Mouse (Mus musculus) left cerebral cortex, adult 2 months (tissue): ENCODE measurements around the gene Ly86. TPM values are rescaled to one million over a fixed set of nuclear protein-coding genes. Genes with fewer than 3 reads are reported as not detected.

Experiments used
- DNase-seq, 2 experiments: peaks; one replicate each; pipeline ENCODE4 v3.0.0; 2021 to 2022; ENCODE audit warnings: low spot score in 2 of 2, mixed read lengths in 1 of 2; ENCODE audit errors: extremely low spot score in 1 of 2
- H3K27ac ChIP-seq: fragments of 200-600 bp; 2 replicates; pipeline ENCODE4 v1.8.1; 2022
- H3K4me3 ChIP-seq: fragments of 200-600 bp; 2 replicates; pipeline ENCODE4 v1.8.1; 2022
- CTCF ChIP-seq: fragments of 200-600 bp; IDR thresholded peaks from 2 replicates; pipeline ENCODE4 v1.8.1; 2022; ENCODE audit warnings: antibody characterized with exemption, mild to moderate bottlenecking, moderate library complexity
- intact Hi-C: fragments of 180-260 bp; cut with DNase I; formaldehyde crosslinking; loops from one replicate; pipeline ENCODE4 v1.15.1; 2025
- total RNA-seq, 2 experiments: library from RNA; stranded (reverse); gene quantifications; 2 replicates each; pipeline ENCODE4 v1.2.3; 2021

The Ly86 gene
- total RNA-seq, 2 experiments from 2014 or later: 8.5 to 8.7 TPM

DNA sequence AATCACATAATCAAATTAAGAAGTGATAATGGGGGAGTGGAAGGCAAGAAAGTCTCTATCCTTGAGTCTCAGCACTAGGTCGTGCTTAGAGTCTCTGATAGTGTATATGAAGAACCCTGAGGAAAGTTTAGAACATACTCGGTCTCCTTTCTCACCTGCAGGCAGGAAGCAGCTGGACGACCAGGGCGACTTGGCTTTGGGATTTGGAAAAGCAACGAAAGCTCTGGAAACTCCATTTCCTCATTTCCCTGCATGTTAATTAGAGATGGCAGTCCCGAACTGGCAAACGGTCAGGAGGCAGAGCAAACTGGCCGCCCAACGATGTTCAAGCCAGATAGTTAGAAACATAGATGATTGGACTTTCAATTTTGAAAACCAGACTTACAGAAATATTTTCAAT, 89.8 kb downstream of the Ly86 start:
- Histone ChIP-seq H3K4me3 (peak overlapping the region; percentile 28; the same call in 1 of the 2 replicates), H3K27ac (no peak overlapping the region)
- no peak for TF ChIP-seq CTCF
- intact Hi-C loops: loop anchor here (1.0 to 2.0 kb wide), 2 partner anchors 18 to 534 kb away; no protein-coding TSS in a partner anchor
- no peak for DNase-seq

DNA sequence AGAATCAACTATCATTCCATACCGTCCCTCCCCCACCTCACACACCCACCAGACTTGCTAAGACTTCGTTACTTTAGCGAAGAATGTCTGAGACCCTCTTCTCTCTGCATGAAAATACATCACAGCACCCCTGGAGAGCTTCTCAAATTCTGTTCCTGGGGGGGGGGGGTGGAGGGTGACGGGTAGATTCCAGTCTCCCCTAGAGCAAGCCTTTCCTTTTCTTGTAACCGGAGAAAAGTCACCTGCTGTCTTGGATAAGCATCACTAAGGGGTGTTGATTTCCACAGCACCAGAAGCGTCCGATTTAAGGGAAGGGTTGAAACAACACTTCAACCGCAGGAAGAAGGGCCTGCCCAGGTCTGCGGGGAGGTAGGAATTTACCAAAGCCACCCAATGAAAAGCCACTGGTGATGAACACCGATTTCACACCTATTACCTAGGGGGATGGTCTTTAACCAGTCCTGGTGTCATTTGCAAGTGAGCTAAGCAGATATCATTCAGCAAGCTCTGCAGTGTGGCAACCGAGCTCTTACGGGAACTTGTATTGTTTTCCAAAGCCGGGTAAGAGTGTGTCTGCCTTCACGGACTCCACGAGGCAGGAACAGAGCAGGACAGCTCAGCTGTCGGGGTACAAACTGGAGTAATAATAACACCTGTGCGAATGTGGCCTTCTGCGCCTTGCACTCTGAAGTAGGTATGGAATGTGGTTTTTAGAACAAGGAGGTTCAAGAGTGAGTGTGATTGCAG, 91.4 kb downstream of the Ly86 start:
- intact Hi-C loops: no loop called here
- no peak for TF ChIP-seq CTCF
- no peak for DNase-seq
- H3K4me3 ChIP-seq: no peak overlapping the region
- no peak overlapping the region for H3K27ac ChIP-seq

DNA sequence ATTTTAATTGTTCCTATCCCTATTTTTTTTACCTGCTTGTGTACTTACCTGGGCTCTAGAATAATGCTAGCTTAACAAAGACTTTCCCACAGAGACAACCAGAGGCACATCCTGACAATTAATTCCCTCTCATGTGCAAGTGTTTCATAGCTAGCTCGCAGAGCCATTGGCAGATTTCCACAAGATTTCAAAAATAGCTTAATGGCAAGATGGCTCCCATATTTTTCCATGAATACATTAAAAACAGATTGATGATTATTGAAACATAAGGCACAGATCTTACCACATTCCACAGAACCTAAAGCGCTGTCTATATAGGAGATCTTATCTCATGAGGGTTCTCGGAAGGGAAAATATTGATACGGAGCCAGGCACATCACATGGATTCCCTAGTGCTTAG, 93.8 kb downstream of the Ly86 start:
- no peak for DNase-seq
- no peak overlapping the region for H3K4me3 ChIP-seq
- intact Hi-C loops: no loop called here
- no peak for TF ChIP-seq CTCF
- H3K27ac ChIP-seq: no peak overlapping the region

GRCm38 (mm10) chr13:37439477-37439876, 94.5 kb downstream of the Ly86 start:
- H3K27ac ChIP-seq: no peak overlapping the region
- intact Hi-C loops: no loop called here
- TF ChIP-seq CTCF: no peak
- H3K4me3 ChIP-seq: no peak overlapping the region
- no peak for DNase-seq

DNA sequence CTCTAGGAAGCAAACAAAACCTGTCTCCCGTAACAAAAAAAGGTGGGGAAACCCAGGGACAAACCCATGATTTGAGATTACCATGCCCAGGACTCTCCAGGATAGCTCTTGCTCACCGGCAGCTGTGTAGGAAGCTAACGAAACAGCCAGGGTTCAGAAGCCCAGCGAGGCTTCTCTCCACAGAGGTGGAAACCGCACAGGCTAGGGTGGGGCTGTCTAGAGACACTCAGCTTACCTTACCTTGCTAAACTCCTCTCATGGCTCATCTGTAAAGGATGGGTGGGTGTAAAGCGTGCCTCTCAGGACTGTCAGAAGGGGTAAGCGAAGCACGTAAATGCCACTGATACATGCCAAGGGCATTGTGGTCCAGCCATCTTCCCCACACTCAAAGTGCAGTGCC, 94.9 kb downstream of the Ly86 start:
- Histone ChIP-seq H3K27ac (no peak overlapping the region), H3K4me3 (no peak overlapping the region)
- intact Hi-C loops: no loop called here
- TF ChIP-seq CTCF: no peak
- no peak for DNase-seq

DNA sequence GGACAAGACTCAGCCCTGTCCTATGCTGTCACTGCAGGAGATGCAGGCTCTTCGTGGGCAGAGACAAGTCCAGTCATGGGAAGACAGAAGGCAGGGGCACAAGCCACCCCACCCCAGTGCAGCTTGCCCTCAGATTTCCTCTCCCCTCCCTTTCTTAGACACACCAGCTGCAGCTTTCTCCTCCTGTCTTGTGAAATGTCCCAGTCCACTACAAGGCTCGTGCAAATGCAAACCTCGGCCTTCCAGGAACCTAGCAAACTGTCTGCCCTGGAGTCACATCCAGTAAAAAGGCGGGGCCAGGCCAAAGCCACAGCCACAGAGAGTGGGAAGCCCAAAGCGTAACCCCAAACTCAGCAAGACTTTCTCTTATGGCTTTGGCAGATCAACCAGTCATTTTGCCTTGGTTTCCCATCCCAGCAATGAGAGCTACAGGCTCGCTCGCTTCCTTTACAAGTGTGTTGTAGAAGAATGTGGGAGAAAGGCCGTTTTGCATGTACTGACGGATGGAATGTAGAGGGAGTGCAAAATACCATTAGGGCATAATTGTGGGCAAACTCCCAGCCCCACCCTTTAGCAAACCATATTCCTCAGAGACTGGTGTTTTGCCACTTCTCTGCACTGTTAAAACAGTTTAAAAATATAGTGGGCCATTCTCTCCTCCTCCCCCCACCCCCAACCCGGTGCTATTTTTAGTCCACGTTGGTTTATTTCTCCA, 95.7 kb downstream of the Ly86 start:
- Histone ChIP-seq H3K27ac (no peak overlapping the region), H3K4me3 (no peak overlapping the region)
- intact Hi-C loops: no loop called here
- TF ChIP-seq CTCF: no peak
- DNase-seq: no peak

DNA sequence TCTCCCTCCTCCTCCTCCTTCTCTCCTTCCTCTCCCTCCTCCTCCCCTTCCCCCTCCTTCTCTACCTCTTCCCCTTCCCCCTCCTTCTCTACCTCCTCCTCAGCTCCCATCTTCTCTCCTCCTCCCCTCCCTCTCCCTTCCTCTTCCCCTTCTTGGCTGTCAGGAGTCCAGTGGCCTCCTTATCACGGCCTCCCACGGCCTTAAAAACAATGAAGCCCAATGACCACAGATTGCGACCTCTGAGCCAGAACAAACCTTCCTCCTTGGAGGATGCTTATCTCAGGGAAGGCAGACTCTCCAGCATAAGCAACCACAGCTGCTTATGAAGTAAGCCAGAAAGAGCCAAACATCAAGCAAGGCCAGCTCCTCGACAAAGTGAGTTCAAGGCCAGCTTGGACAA, 97.0 kb downstream of the Ly86 start:
- no peak for TF ChIP-seq CTCF

DNA sequence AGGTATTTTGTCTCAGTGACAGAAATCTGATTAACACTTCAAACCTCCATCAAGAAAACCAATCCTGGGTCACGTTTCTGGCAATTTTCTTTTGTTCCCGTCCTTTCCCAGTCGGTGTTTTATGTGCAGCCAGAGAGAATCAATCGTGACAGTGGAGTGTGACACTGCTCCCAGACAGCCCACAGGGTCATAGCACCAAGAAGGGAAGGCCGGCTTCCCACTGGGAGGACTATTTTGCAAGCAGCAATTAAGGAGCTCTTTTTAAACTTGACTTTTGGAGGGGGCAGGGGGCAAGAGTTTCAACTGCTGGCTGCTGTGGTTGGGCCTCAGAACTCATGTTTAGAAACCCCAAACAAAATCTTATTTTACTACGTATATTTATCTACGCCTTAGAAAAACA, 97.5 kb downstream of the Ly86 start:
- Histone ChIP-seq H3K27ac (no peak overlapping the region), H3K4me3 (no peak overlapping the region)
- no peak for TF ChIP-seq CTCF
- DNase-seq: no peak
- intact Hi-C loops: no loop called here

More for the DNA sequence above, 97.0 kb downstream of the Ly86 start:
- intact Hi-C loops: no loop called here
- Histone ChIP-seq H3K4me3 (no peak overlapping the region), H3K27ac (no peak overlapping the region)
- no peak for DNase-seq

GRCm38 (mm10) chr13:37446699-37447258, 101.8 kb downstream of the Ly86 start:
- H3K4me3 ChIP-seq: no peak overlapping the region
- H3K27ac ChIP-seq: no peak overlapping the region
- no peak for DNase-seq
- no peak for TF ChIP-seq CTCF
- intact Hi-C loops: no loop called here

- H3K4me3 ChIP-seq: no peak overlapping the region
- no peak for TF ChIP-seq CTCF
- intact Hi-C loops: loop anchor here (5.0 to 10.0 kb wide), 3 partner anchors 496 to 754 kb away; partner anchors contain the start of gene Snrnp48
- H3K27ac ChIP-seq: peak overlapping the region; percentile 90; the same call in 1 of the 2 replicates
- no peak for DNase-seq
Observed at GRCm38 (mm10) chr13:37451021-37451420, 106.0 kb downstream of the Ly86 start.

DNA sequence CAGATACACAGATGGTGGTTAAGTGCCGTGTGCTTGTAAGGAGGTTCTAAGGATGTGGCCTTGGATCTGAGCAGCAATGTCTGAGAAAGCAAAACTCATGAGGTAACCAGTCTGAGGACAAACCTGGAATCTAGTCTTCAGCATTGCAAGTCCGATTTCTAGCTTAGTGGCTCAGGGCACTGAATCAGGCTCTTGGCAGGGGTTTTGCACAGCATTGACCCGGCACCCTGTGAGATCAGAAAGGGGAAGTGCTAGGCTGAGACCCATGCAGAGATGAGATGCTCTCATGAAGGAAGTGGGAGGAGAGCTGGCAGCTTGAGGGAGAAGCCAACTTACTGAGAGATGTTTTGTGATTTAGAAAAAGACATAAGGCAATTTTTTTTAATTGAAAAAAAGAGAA, 106.5 kb downstream of the Ly86 start:
- no peak for DNase-seq
- Histone ChIP-seq H3K4me3 (no peak overlapping the region), H3K27ac (peak overlapping the region; percentile 90)
- intact Hi-C loops: loop anchor here (5.0 to 10.0 kb wide), 3 partner anchors 496 to 753 kb away; partner anchors contain the start of gene Snrnp48
- TF ChIP-seq CTCF: no peak
